Mouse (Mus musculus) liver, embryonic 12.5 days (tissue): ENCODE data around the gene Npy4r. TPM values are rescaled to one million over a fixed set of nuclear protein-coding genes. Genes with fewer than 3 reads are reported as not detected.

ENCODE experiments used
- ATAC-seq: fragments of 200-750 bp; cut with Nextera tagmentation; 2 replicates; pipeline ENCODE4 v1.8.0; 2017; ENCODE audit warnings: moderate number of reproducible peaks, mild to moderate bottlenecking, moderate library complexity
- H3K27ac ChIP-seq: fragments of 300-500 bp; sonication (generic); 2 replicates; pipeline ENCODE4 v1.5.1; 2016; ENCODE audit warnings: mild to moderate bottlenecking
- H3K27me3 ChIP-seq: fragments of 300-500 bp; sonication (generic); replicated peaks from 2 replicates; pipeline ENCODE4 v1.6.1; 2016; ENCODE audit warnings: mild to moderate bottlenecking, moderate library complexity
- H3K36me3 ChIP-seq: fragments of 300-500 bp; sonication (generic); 2 replicates; pipeline ENCODE4 v1.6.1; 2016; ENCODE audit warnings: mild to moderate bottlenecking, moderate library complexity
- H3K4me1 ChIP-seq: fragments of 300-500 bp; sonication (generic); 2 replicates; pipeline ENCODE4 v1.6.1; 2016
- H3K4me2 ChIP-seq: fragments of 300-500 bp; sonication (generic); 2 replicates; pipeline ENCODE4 v1.6.1; 2016; ENCODE audit warnings: mild to moderate bottlenecking, moderate library complexity
- H3K4me3 ChIP-seq: fragments of 300-500 bp; sonication (generic); 2 replicates; pipeline ENCODE4 v1.5.1; 2016; ENCODE audit warnings: mild to moderate bottlenecking, moderate library complexity
- H3K9ac ChIP-seq: fragments of 300-500 bp; sonication (generic); 2 replicates; pipeline ENCODE4 v1.6.1; 2016; ENCODE audit warnings: mild to moderate bottlenecking, moderate library complexity
- H3K9me3 ChIP-seq: fragments of 300-500 bp; sonication (generic); replicated peaks from 2 replicates; pipeline ENCODE4 v1.6.1; 2016; ENCODE audit warnings: mild to moderate bottlenecking, moderate library complexity
- WGBS: fragments of 180-500 bp; shearing (Covaris S2); methylation state at CpG from one replicate; pipeline ENCODE4 v1.1.7; 2016; ENCODE audit not compliant: insufficient replicate concordance; 5-methylcytosine and 5-hydroxymethylcytosine counted together
- polyA plus RNA-seq: library from polyadenylated mRNA; unstranded; fragments of >200 nt; fragmentation: Nextera tagmentation; extraction: Ambion mirVana; gene quantifications from 2 replicates; pipeline ENCODE4 v1.2.1, GENCODE M21; 2016

Gene Npy4r
- polyA plus RNA-seq, result not detected in 2 replicates

- WGBS, result 11% methylated on average over 16 of the region's 16 CpGs
- peak; percentile 75 for ATAC-seq
- no peak within 1 kb of the TSS for H3K9ac ChIP-seq
- H3K4me1 ChIP-seq, result 0 out of 2 replicates have a peak, but pooled peaks cover 4% of the 10 kb centered on the region
- peaks cover 15% of the 10 kb centered on the region for H3K27me3 ChIP-seq
- H3K36me3 ChIP-seq, result no peaks in the 10 kb centered on the region
- peak within 1 kb of the TSS; percentile 39 for H3K4me2 ChIP-seq
- H3K4me3 ChIP-seq, result no peak within 1 kb of the TSS
- H3K27ac ChIP-seq, result no peak within 1 kb of the TSS
- no peaks in the 10 kb centered on the region for H3K9me3 ChIP-seq
Measured at GRCm38 (mm10) chr14:34152342-34152741, at the start of gene Npy4r. Gene Npy4r, minus strand, starts transcription at chr14:34152489.

GRCm38 (mm10) chr14:34201231-34202035 is 49.1 kb upstream of the Npy4r start, which contains the start of gene Gprin2:
Gene Gprin2, minus strand, starts transcription at chr14:34201653.
- H3K27me3 ChIP-seq, result peaks cover 66% of the 10 kb centered on the region
- peak within 1 kb of the TSS; percentile 61 for H3K4me3 ChIP-seq
- H3K27ac ChIP-seq, result no peak within 1 kb of the TSS
- no peaks in the 10 kb centered on the region for H3K9me3 ChIP-seq
- H3K4me1 ChIP-seq, result peaks cover 13% of the 10 kb centered on the region; the same call in 1 of the 2 replicates
- H3K9ac ChIP-seq, result 0 out of 2 replicates have a peak within 1 kb of the TSS, but pooled peaks have one; percentile 31
- H3K4me2 ChIP-seq, result peak within 1 kb of the TSS; percentile 84
- no peaks in the 10 kb centered on the region for H3K36me3 ChIP-seq
- ATAC-seq, result no peak
- 5% methylated on average over 37 of the region's 52 CpGs for WGBS

- Histone ChIP-seq H3K4me1 (peaks cover 13% of the 10 kb centered on the region; the same call in 1 of the 2 replicates), H3K36me3 (no peaks in the 10 kb centered on the region), H3K27ac (no peak overlapping the region), H3K9me3 (no peaks in the 10 kb centered on the region), H3K4me3 (peak overlapping the region; percentile 61), H3K9ac (0 out of 2 replicates have a peak overlapping the region, but pooled peaks have one; percentile 31), H3K27me3 (peaks cover 67% of the 10 kb centered on the region), H3K4me2 (peak overlapping the region; percentile 84)
- WGBS, result 9% methylated on average over 19 of the region's 19 CpGs
- no peak for ATAC-seq
Measured at GRCm38 (mm10) chr14:34200738-34201230, 48.5 kb upstream of the Npy4r start.

GRCm38 (mm10) chr14:34196706-34197105 is 44.4 kb upstream of the Npy4r start:
- Histone ChIP-seq H3K27ac (no peak overlapping the region), H3K27me3 (peaks cover 42% of the 10 kb centered on the region), H3K4me2 (no peak overlapping the region), H3K36me3 (no peaks in the 10 kb centered on the region), H3K9ac (no peak overlapping the region), H3K4me1 (peaks cover 12% of the 10 kb centered on the region; the same call in 1 of the 2 replicates), H3K4me3 (no peak overlapping the region), H3K9me3 (no peaks in the 10 kb centered on the region)
- no peak for ATAC-seq
- 35% methylated on average over 4 of the region's 4 CpGs for WGBS

GRCm38 (mm10) chr14:34195466-34195865 is 43.2 kb upstream of the Npy4r start:
- no peaks in the 10 kb centered on the region for H3K36me3 ChIP-seq
- WGBS, result 73% methylated on average over 15 of the region's 15 CpGs
- H3K27ac ChIP-seq, result no peak overlapping the region
- H3K9ac ChIP-seq, result no peak overlapping the region
- H3K27me3 ChIP-seq, result peaks cover 30% of the 10 kb centered on the region
- peaks cover 9% of the 10 kb centered on the region for H3K4me1 ChIP-seq
- ATAC-seq, result no peak
- no peaks in the 10 kb centered on the region for H3K9me3 ChIP-seq
- no peak overlapping the region for H3K4me3 ChIP-seq
- H3K4me2 ChIP-seq, result no peak overlapping the region

GRCm38 (mm10) chr14:34193879-34194278 is 41.6 kb upstream of the Npy4r start:
- H3K4me1 ChIP-seq, result peaks cover 24% of the 10 kb centered on the region
- H3K9ac ChIP-seq, result no peak overlapping the region
- ATAC-seq, result no peak
- no peak overlapping the region for H3K27ac ChIP-seq
- no peak overlapping the region for H3K4me2 ChIP-seq
- H3K4me3 ChIP-seq, result no peak overlapping the region
- 63% methylated on average over 4 of the region's 4 CpGs for WGBS
- no peaks in the 10 kb centered on the region for H3K9me3 ChIP-seq
- peaks cover 14% of the 10 kb centered on the region for H3K27me3 ChIP-seq
- no peaks in the 10 kb centered on the region for H3K36me3 ChIP-seq

GRCm38 (mm10) chr14:34190361-34190760 is 38.1 kb upstream of the Npy4r start:
- Histone ChIP-seq H3K27ac (peak overlapping the region; percentile 66), H3K4me1 (peaks cover 24% of the 10 kb centered on the region), H3K4me2 (peak overlapping the region; percentile 37), H3K9ac (no peak overlapping the region), H3K27me3 (no peaks in the 10 kb centered on the region; the same call in 1 of the 2 replicates), H3K4me3 (no peak overlapping the region), H3K36me3 (no peaks in the 10 kb centered on the region), H3K9me3 (no peaks in the 10 kb centered on the region)
- 37% methylated on average over 7 of the region's 7 CpGs for WGBS
- peak; percentile 93 for ATAC-seq

- Histone ChIP-seq H3K9ac (no peak overlapping the region), H3K9me3 (no peaks in the 10 kb centered on the region), H3K27me3 (no peaks in the 10 kb centered on the region), H3K36me3 (no peaks in the 10 kb centered on the region), H3K4me2 (no peak overlapping the region), H3K4me3 (no peak overlapping the region), H3K27ac (no peak overlapping the region), H3K4me1 (peaks cover 24% of the 10 kb centered on the region)
- WGBS, result 52% methylated on average over 5 of the region's 5 CpGs
- ATAC-seq, result no peak
Measured at GRCm38 (mm10) chr14:34188629-34189028, 36.3 kb upstream of the Npy4r start.

GRCm38 (mm10) chr14:34183101-34183500 is 30.8 kb upstream of the Npy4r start:
- H3K4me1 ChIP-seq, result no peaks in the 10 kb centered on the region
- no peak overlapping the region for H3K9ac ChIP-seq
- no peak overlapping the region for H3K27ac ChIP-seq
- 70% methylated on average over 1 of the region's 1 CpGs for WGBS
- no peak for ATAC-seq
- no peaks in the 10 kb centered on the region for H3K36me3 ChIP-seq
- H3K4me3 ChIP-seq, result no peak overlapping the region
- peaks cover 7% of the 10 kb centered on the region; the same call in 1 of the 2 replicates for H3K9me3 ChIP-seq
- H3K4me2 ChIP-seq, result no peak overlapping the region
- H3K27me3 ChIP-seq, result no peaks in the 10 kb centered on the region

- Histone ChIP-seq H3K4me1 (no peaks in the 10 kb centered on the region), H3K36me3 (no peaks in the 10 kb centered on the region), H3K27me3 (no peaks in the 10 kb centered on the region), H3K27ac (no peak overlapping the region), H3K9ac (no peak overlapping the region), H3K4me3 (no peak overlapping the region), H3K9me3 (peaks cover 7% of the 10 kb centered on the region; the same call in 1 of the 2 replicates), H3K4me2 (no peak overlapping the region)
- 69% methylated on average over 3 of the region's 3 CpGs for WGBS
- no peak for ATAC-seq
Measured at GRCm38 (mm10) chr14:34179351-34179750, 27.1 kb upstream of the Npy4r start.

GRCm38 (mm10) chr14:34171107-34171506 is 18.8 kb upstream of the Npy4r start:
- no peaks in the 10 kb centered on the region for H3K27me3 ChIP-seq
- no peak for ATAC-seq
- no peaks in the 10 kb centered on the region for H3K4me1 ChIP-seq
- H3K4me2 ChIP-seq, result no peak overlapping the region
- no peak overlapping the region for H3K4me3 ChIP-seq
- no peaks in the 10 kb centered on the region for H3K9me3 ChIP-seq
- WGBS, result 75% methylated on average over 3 of the region's 3 CpGs
- no peak overlapping the region for H3K9ac ChIP-seq
- no peak overlapping the region for H3K27ac ChIP-seq
- no peaks in the 10 kb centered on the region for H3K36me3 ChIP-seq

- ATAC-seq, result no peak
- Histone ChIP-seq H3K27me3 (peaks cover 6% of the 10 kb centered on the region; the same call in 1 of the 2 replicates), H3K27ac (no peak overlapping the region), H3K9me3 (no peaks in the 10 kb centered on the region), H3K9ac (no peak overlapping the region), H3K4me1 (0 out of 2 replicates have a peak, but pooled peaks cover 4% of the 10 kb centered on the region), H3K4me3 (no peak overlapping the region), H3K4me2 (no peak overlapping the region), H3K36me3 (no peaks in the 10 kb centered on the region)
- 68% methylated on average over 12 of the region's 12 CpGs for WGBS
Measured at GRCm38 (mm10) chr14:34155752-34156151, 3.5 kb upstream of the Npy4r start.
